ENCODE assay signal across 23 mouse cellular contexts in genomic region chr2:168738854-168739253, GRCm38 (mm10). TPM values are rescaled to one million over a fixed set of nuclear protein-coding genes. Genes with fewer than 3 reads are reported as not detected.
DNase-seq lines count a peak whose midpoint lies in the region; ATAC-seq and TF ChIP-seq lines count a peak whose summit lies in the region.
"Had no signal": no experiment of that assay in that cellular context is flagged by ENCODE, and none has a peak within 500 bp of the region (broad histone marks: within the 10 kb centered on the region; RNA-seq: fewer than 3 reads in every experiment).

No protein-coding gene starts in this region.

- no peaks in the 10 kb centered on the region for H3K36me3 ChIP-seq in intestine, postnatal 0 days (ENCODE audit: control insufficient read depth, insufficient read depth)
- no peaks in the 10 kb centered on the region for H3K36me3 ChIP-seq in intestine, embryonic 15.5 days
- no peaks in the 10 kb centered on the region for H3K36me3 ChIP-seq in midbrain, postnatal 0 days (ENCODE audit: insufficient read depth, low read length)
- no peaks in the 10 kb centered on the region for H3K36me3 ChIP-seq in midbrain, embryonic 11.5 days (ENCODE audit: control insufficient read depth, insufficient read depth, low read length)
- H3K36me3 ChIP-seq in stomach, postnatal 0 days (ENCODE audit: control insufficient read depth, insufficient read depth, low read length), result no peaks in the 10 kb centered on the region
- H3K36me3 ChIP-seq: heart, embryonic 13.5 days; hindbrain, embryonic 15.5 days; neural tube, embryonic 12.5 days had no signal

- H3K4me1 ChIP-seq in intestine, postnatal 0 days (replicated peaks; ENCODE audit: control insufficient read depth, insufficient read depth, low read length), result 0 out of 2 replicates have a peak, but pooled peaks cover 6% of the 10 kb centered on the region
- peaks cover 10% of the 10 kb centered on the region; the same call in 1 of the 2 replicates for H3K4me1 ChIP-seq in intestine, embryonic 15.5 days (replicated peaks)
- no peaks in the 10 kb centered on the region for H3K4me1 ChIP-seq in midbrain, postnatal 0 days (ENCODE audit: insufficient read depth, low read length)
- H3K4me1 ChIP-seq in midbrain, embryonic 11.5 days (ENCODE audit: control insufficient read depth, insufficient read depth, low read length), result peaks cover 2% of the 10 kb centered on the region; the same call in 1 of the 2 replicates
- no peaks in the 10 kb centered on the region for H3K4me1 ChIP-seq in stomach, postnatal 0 days (replicated peaks; ENCODE audit: control insufficient read depth, insufficient read depth)

- H3K4me3 ChIP-seq in intestine, postnatal 0 days (ENCODE audit: low read depth, low read length), result no peak overlapping the region
- no peak overlapping the region for H3K4me3 ChIP-seq in intestine, embryonic 15.5 days (replicated peaks)
- no peak overlapping the region for H3K4me3 ChIP-seq in midbrain, postnatal 0 days (ENCODE audit: low read depth, low read length)
- no peak overlapping the region for H3K4me3 ChIP-seq in midbrain, embryonic 11.5 days (ENCODE audit: low read depth, low read length)
- no peak overlapping the region for H3K4me3 ChIP-seq in stomach, postnatal 0 days (ENCODE audit: low read depth, low read length)
- H3K4me3 ChIP-seq: heart, embryonic 13.5 days; hindbrain, embryonic 15.5 days; midbrain, embryonic 10.5 days; neural tube, embryonic 12.5 days had no signal

- no peak overlapping the region for H3K27ac ChIP-seq in intestine, postnatal 0 days (ENCODE audit: low read depth, low read length)
- no peak overlapping the region for H3K27ac ChIP-seq in intestine, embryonic 15.5 days
- no peak overlapping the region for H3K27ac ChIP-seq in midbrain, postnatal 0 days (ENCODE audit: low read depth, low read length)
- H3K27ac ChIP-seq in midbrain, embryonic 11.5 days (ENCODE audit: low read depth, low read length), result no peak overlapping the region
- no peak overlapping the region for H3K27ac ChIP-seq in stomach, postnatal 0 days (replicated peaks)
- H3K27ac ChIP-seq: heart, embryonic 13.5 days; hindbrain, embryonic 15.5 days; macrophage; midbrain, embryonic 10.5 days; neural tube, embryonic 12.5 days had no signal

- WGBS in intestine, postnatal 0 days, result 93% methylated on average over 1 of the region's 1 CpGs
- 96% methylated on average over 1 of the region's 1 CpGs for WGBS in intestine, embryonic 15.5 days
- WGBS in midbrain, postnatal 0 days, result 91% methylated on average over 1 of the region's 1 CpGs
- WGBS in midbrain, embryonic 11.5 days, result 97% methylated on average over 1 of the region's 1 CpGs
- WGBS in stomach, postnatal 0 days, result 90% methylated on average over 1 of the region's 1 CpGs

- no peak for TF ChIP-seq EP300 in stomach, postnatal 0 days (optimal IDR thresholded peaks at IDR 0.05)

- no peak overlapping the region for H3K9ac ChIP-seq in intestine, postnatal 0 days (ENCODE audit: low read depth, low read length)
- H3K9ac ChIP-seq in intestine, embryonic 15.5 days, result no peak overlapping the region
- H3K9ac ChIP-seq in midbrain, postnatal 0 days (replicated peaks; ENCODE audit: low read length, poor library complexity, severe bottlenecking), result no peak overlapping the region
- no peak overlapping the region for H3K9ac ChIP-seq in midbrain, embryonic 11.5 days (ENCODE audit: low read length)
- H3K9ac ChIP-seq in stomach, postnatal 0 days (ENCODE audit: low read length), result no peak overlapping the region
- H3K9ac ChIP-seq: heart, embryonic 13.5 days; hindbrain, embryonic 15.5 days; neural tube, embryonic 12.5 days had no signal

- TF ChIP-seq CTCF in intestine, postnatal 0 days (IDR thresholded peaks at IDR 0.05; ENCODE audit: low read depth), result peak; percentile 49
- TF ChIP-seq CTCF in midbrain, postnatal 0 days (IDR thresholded peaks at IDR 0.05), result peak; percentile 54
- TF ChIP-seq CTCF in stomach, postnatal 0 days (IDR thresholded peaks at IDR 0.05; ENCODE audit: low read depth), result peak; percentile 43

- H3K9me3 ChIP-seq in intestine, postnatal 0 days (ENCODE audit: control insufficient read depth), result no peaks in the 10 kb centered on the region
- no peaks in the 10 kb centered on the region for H3K9me3 ChIP-seq in intestine, embryonic 15.5 days
- no peaks in the 10 kb centered on the region for H3K9me3 ChIP-seq in midbrain, postnatal 0 days (ENCODE audit: low read length)
- H3K9me3 ChIP-seq in midbrain, embryonic 11.5 days (ENCODE audit: control insufficient read depth, low read length), result no peaks in the 10 kb centered on the region
- H3K9me3 ChIP-seq in stomach, postnatal 0 days (ENCODE audit: control insufficient read depth, low read length), result no peaks in the 10 kb centered on the region
- H3K9me3 ChIP-seq: heart, embryonic 13.5 days; hindbrain, embryonic 15.5 days; neural tube, embryonic 12.5 days had no signal

- peak; percentile 46 for DNase-seq in cerebellum, adult 9-10 months
- DNase-seq in cerebellum, adult 8-10 months, result no peak
- DNase-seq in midbrain, postnatal 0 days (ENCODE audit: low spot score), result no peak
- DNase-seq in midbrain, embryonic 11.5 days (ENCODE audit: low spot score, missing footprints), result no peak
- DNase-seq in stomach, postnatal 0 days (ENCODE audit: low spot score), result no peak
- no peak for DNase-seq in urinary bladder, postnatal 10 days (ENCODE audit: low spot score)
- DNase-seq: adrenal gland, postnatal 14 days; embryo, embryonic 11 days; kidney, adult 11 months; left cerebral cortex, postnatal 4 days; liver; lung, adult 18-20 months; right cerebral cortex, adult 18-20 months; thymus, postnatal 36 days had no signal

- H3K4me2 ChIP-seq in intestine, postnatal 0 days (replicated peaks; ENCODE audit: low read depth), result no peak overlapping the region
- no peak overlapping the region for H3K4me2 ChIP-seq in intestine, embryonic 15.5 days (replicated peaks)
- H3K4me2 ChIP-seq in midbrain, postnatal 0 days (ENCODE audit: low read depth, low read length, poor library complexity, severe bottlenecking), result no peak overlapping the region
- no peak overlapping the region for H3K4me2 ChIP-seq in midbrain, embryonic 11.5 days
- H3K4me2 ChIP-seq in stomach, postnatal 0 days (replicated peaks; ENCODE audit: low read depth), result no peak overlapping the region
- H3K4me2 ChIP-seq: heart, embryonic 13.5 days; hindbrain, embryonic 15.5 days; neural tube, embryonic 12.5 days had no signal

- ATAC-seq in intestine, postnatal 0 days, result no peak
- ATAC-seq in intestine, embryonic 15.5 days, result no peak
- no peak for ATAC-seq in midbrain, postnatal 0 days (ENCODE audit: low FRiP score)
- ATAC-seq in midbrain, embryonic 11.5 days (ENCODE audit: low FRiP score), result no peak
- ATAC-seq in stomach, postnatal 0 days (ENCODE audit: low FRiP score, low TSS enrichment), result no peak
- ATAC-seq: Patski had no signal

- H3K27me3 ChIP-seq in intestine, postnatal 0 days (replicated peaks; ENCODE audit: control insufficient read depth, insufficient read depth, low read length), result no peaks in the 10 kb centered on the region
- H3K27me3 ChIP-seq in intestine, embryonic 15.5 days (replicated peaks), result no peaks in the 10 kb centered on the region
- no peaks in the 10 kb centered on the region for H3K27me3 ChIP-seq in midbrain, postnatal 0 days (ENCODE audit: insufficient read depth, low read length)
- no peaks in the 10 kb centered on the region for H3K27me3 ChIP-seq in midbrain, embryonic 11.5 days (ENCODE audit: control insufficient read depth, insufficient read depth, low read length)
- no peaks in the 10 kb centered on the region for H3K27me3 ChIP-seq in stomach, postnatal 0 days (ENCODE audit: control insufficient read depth, insufficient read depth, low read length)
- H3K27me3 ChIP-seq: heart, embryonic 13.5 days; hindbrain, embryonic 15.5 days; neural tube, embryonic 12.5 days; Patski had no signal

RNA-seq across cellular contexts. Expression of gene Atp9a, which starts 3.4 kb away (rescaled TPM):
- 34.0 and 36.7 TPM in 2 replicates for polyA plus RNA-seq in intestine, postnatal 0 days (2015; fragmentation: Nextera tagmentation; extraction: Ambion mirVana)
- polyA plus RNA-seq in intestine, embryonic 15.5 days (2015; fragmentation: Nextera tagmentation; extraction: Ambion mirVana), result 23.4 and 24.9 TPM in 2 replicates
- total RNA-seq in midbrain, postnatal 0 days (2014; rRNA removed), result 600 and 607 TPM in 2 replicates
- polyA plus RNA-seq in midbrain, postnatal 0 days (2015; fragmentation: Nextera tagmentation; extraction: Ambion mirVana), result 159 and 163 TPM in 2 replicates
- polyA plus RNA-seq in midbrain, embryonic 11.5 days (2014; fragmentation: Nextera tagmentation; extraction: Ambion mirVana), result 14.6 and 16.8 TPM in 2 replicates
- polyA plus RNA-seq in stomach, postnatal 0 days (2015; fragmentation: Nextera tagmentation; extraction: Ambion mirVana), result 24.1 and 29.2 TPM in 2 replicates

RNA-seq across cellular contexts. Expression of gene Sall4, which starts 28.9 kb away (rescaled TPM):
- polyA plus RNA-seq in intestine, postnatal 0 days (2015; fragmentation: Nextera tagmentation; extraction: Ambion mirVana), result 0.08 and 0.55 TPM in 2 replicates
- polyA plus RNA-seq in intestine, embryonic 15.5 days (2015; fragmentation: Nextera tagmentation; extraction: Ambion mirVana), result 1.9 and 2.2 TPM in 2 replicates
- 0.60 and 1.8 TPM in 2 replicates for total RNA-seq in midbrain, postnatal 0 days (2014; rRNA removed)
- 0.54 and 0.87 TPM in 2 replicates for polyA plus RNA-seq in midbrain, postnatal 0 days (2015; fragmentation: Nextera tagmentation; extraction: Ambion mirVana)
- 33.9 and 37.2 TPM in 2 replicates for polyA plus RNA-seq in midbrain, embryonic 11.5 days (2014; fragmentation: Nextera tagmentation; extraction: Ambion mirVana)
- 0.05 and 0.18 TPM in 2 replicates for polyA plus RNA-seq in stomach, postnatal 0 days (2015; fragmentation: Nextera tagmentation; extraction: Ambion mirVana)
- total RNA-seq: adrenal gland, postnatal 14 days; granulocyte monocyte progenitor cell, adult 5-6 weeks; left cerebral cortex, postnatal 4 days had no signal
- polyA plus RNA-seq: macrophage, Patski had no signal

Comparison
In these comparisons a context has a peak if more than half of its experiments do, and no peak if none do; other contexts are left out.
1. RNA of gene Sall4, which starts 28.9 kb away (polyA plus RNA-seq): 33.9 to 37.2 TPM in midbrain, embryonic 11.5 days; 1.9 to 2.2 TPM in intestine, embryonic 15.5 days, 0.54 to 0.87 TPM in midbrain, postnatal 0 days, 0.08 to 0.55 TPM in intestine, postnatal 0 days and 0.05 to 0.18 TPM in stomach, postnatal 0 days; every median in the first group is over 10 times any median in the second.
2. Peak in every context shown above with its lines, with median percentiles within 50 percentile points of each other: CTCF ChIP-seq.